Mouse (Mus musculus) heart, adult 2 months (tissue): ENCODE data around the gene Ndn. TPM values are rescaled to one million over a fixed set of nuclear protein-coding genes. Genes with fewer than 3 reads are reported as not detected.
A peak's percentile ranks its signal among the peaks of the same experiment; 100 is the strongest.

Experiments used
- DNase-seq, 2 experiments: peaks; one replicate each; pipeline ENCODE4 v3.0.0; 2021
- H3K27ac ChIP-seq: fragments of 200-600 bp; 2 replicates; pipeline ENCODE4 v1.8.1; 2022
- H3K27me3 ChIP-seq: fragments of 200-500 bp; 2 replicates; pipeline ENCODE4 v1.6.1; 2012; ENCODE audit warnings: mild to moderate bottlenecking, low read length, inconsistent platforms, mixed read lengths; ENCODE audit not compliant: control insufficient read depth, insufficient read depth
- H3K36me3 ChIP-seq: fragments of 200-500 bp; 2 replicates; pipeline ENCODE4 v1.6.1; 2012; ENCODE audit warnings: low read length, inconsistent platforms; ENCODE audit not compliant: control insufficient read depth, insufficient read depth
- H3K4me1 ChIP-seq: fragments of 200-500 bp; 2 replicates; pipeline ENCODE4 v1.6.1; 2011; ENCODE audit warnings: low read length; ENCODE audit not compliant: control insufficient read depth, insufficient read depth
- H3K4me3 ChIP-seq: fragments of 200-600 bp; 2 replicates; pipeline ENCODE4 v1.8.1; 2022
- H3K79me2 ChIP-seq: fragments of 200-500 bp; replicated peaks from 2 replicates; pipeline ENCODE4 v1.6.1; 2012; ENCODE audit warnings: mild to moderate bottlenecking, inconsistent platforms, low read length, moderate library complexity, mixed read lengths; ENCODE audit not compliant: control insufficient read depth, insufficient read depth
- H3K9ac ChIP-seq: fragments of 200-500 bp; 2 replicates; pipeline ENCODE4 v1.6.1; 2012; ENCODE audit warnings: low read depth, mild to moderate bottlenecking, control low read depth, inconsistent platforms, low read length, mixed read lengths
- CTCF ChIP-seq: fragments of 200-600 bp; IDR thresholded peaks from 2 replicates; pipeline ENCODE4 v1.8.1; 2022; ENCODE audit warnings: antibody characterized with exemption, mild to moderate bottlenecking, moderate library complexity
- EP300 ChIP-seq: fragments of 200-500 bp; IDR thresholded peaks from 2 replicates; pipeline ENCODE4 v1.6.1; 2011; ENCODE audit warnings: low read depth, low read length, control low read depth; ENCODE audit not compliant: insufficient read depth
- POLR2A ChIP-seq: fragments of 200-500 bp; IDR thresholded peaks from 2 replicates; pipeline ENCODE4 v1.6.1; 2011; ENCODE audit warnings: mild to moderate bottlenecking, low read depth, low read length, control low read depth; ENCODE audit not compliant: insufficient read depth
- WGBS: fragments of 180-500 bp; shearing (Covaris S2); methylation state at CpG from one replicate; pipeline ENCODE4 v1.1.7; 2018; 5-methylcytosine and 5-hydroxymethylcytosine counted together
- intact Hi-C: fragments of 180-260 bp; cut with DNase I; formaldehyde crosslinking; loops from one replicate; pipeline ENCODE4 v1.15.1; 2025
- polyA plus RNA-seq: library from polyadenylated mRNA; depleted of rRNA; stranded (reverse); fragments of >200 nt; gene quantifications from 2 replicates; pipeline ENCODE4 v1.2.3, GENCODE M21; 2012; rRNA removed
- total RNA-seq, 2 experiments: library from RNA; stranded (reverse); gene quantifications; 2 replicates each; pipeline ENCODE4 v1.2.3; 2021

Ndn gene
- total and polyA plus RNA-seq, 3 experiments: 4.4 to 5.3 (median 4.7) TPM

GRCm38 (mm10) chr7:62377313-62377712 lies 30.9 kb downstream of the Ndn start:
- peaks cover 1% of the 10 kb centered on the region; the same call in 1 of the 2 replicates for H3K27me3 ChIP-seq
- no peak overlapping the region for H3K4me3 ChIP-seq
- intact Hi-C loops: no loop called here
- H3K4me1 ChIP-seq: no peaks in the 10 kb centered on the region
- no peaks in the 10 kb centered on the region for H3K79me2 ChIP-seq
- no peaks in the 10 kb centered on the region for H3K36me3 ChIP-seq
- DNase-seq: peak in 1 of 2 experiments; percentile 17
- TF ChIP-seq POLR2A (no peak), CTCF (no peak)
- WGBS: 32% methylated on average over 14 of the region's 14 CpGs
- H3K9ac ChIP-seq: no peak overlapping the region
- no peak overlapping the region for H3K27ac ChIP-seq

DNA sequence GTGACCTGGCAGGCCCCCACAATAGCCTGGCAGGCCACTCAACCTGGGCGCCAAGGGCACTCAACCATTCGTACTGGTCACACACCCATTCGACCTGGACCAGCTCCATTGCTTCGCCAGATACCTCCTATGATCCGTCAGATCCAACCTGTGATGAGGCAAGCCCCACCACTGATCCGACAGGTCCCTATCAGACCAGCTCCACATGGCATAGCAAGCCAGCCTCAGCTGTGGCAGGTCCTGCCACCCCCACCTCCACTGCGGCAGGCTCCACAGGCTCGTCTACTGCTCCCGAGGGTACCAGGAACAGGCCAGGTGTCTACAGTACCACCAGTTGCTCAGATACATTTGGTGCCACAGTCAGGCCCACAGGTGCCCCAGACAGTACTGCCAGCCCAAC lies 32.2 kb downstream of the Ndn start:
- intact Hi-C loops: no loop called here
- H3K27me3 ChIP-seq: peaks cover 1% of the 10 kb centered on the region; the same call in 1 of the 2 replicates
- H3K79me2 ChIP-seq: no peaks in the 10 kb centered on the region
- H3K9ac ChIP-seq: no peak overlapping the region
- no peaks in the 10 kb centered on the region for H3K36me3 ChIP-seq
- TF ChIP-seq CTCF: no peak
- TF ChIP-seq EP300: no peak
- no peak for TF ChIP-seq POLR2A
- H3K4me1 ChIP-seq: no peaks in the 10 kb centered on the region
- DNase-seq: no peak
- H3K4me3 ChIP-seq: no peak overlapping the region
- 88% methylated on average over 9 of the region's 9 CpGs for WGBS
- H3K27ac ChIP-seq: no peak overlapping the region

GRCm38 (mm10) chr7:62382391-62382790 lies 36.0 kb downstream of the Ndn start:
- H3K36me3 ChIP-seq: no peaks in the 10 kb centered on the region
- TF ChIP-seq POLR2A (no peak), CTCF (peak; percentile 80), EP300 (no peak)
- H3K4me3 ChIP-seq: no peak overlapping the region
- H3K4me1 ChIP-seq: no peaks in the 10 kb centered on the region
- no peaks in the 10 kb centered on the region for H3K79me2 ChIP-seq
- 10% methylated on average over 2 of the region's 2 CpGs for WGBS
- no peak overlapping the region for H3K9ac ChIP-seq
- no peak overlapping the region for H3K27ac ChIP-seq
- intact Hi-C loops: loop anchor here (2.0 kb wide), 1 partner anchor 154 kb away; no protein-coding TSS in a partner anchor
- DNase-seq: no peak
- H3K27me3 ChIP-seq: no peaks in the 10 kb centered on the region

- Histone ChIP-seq H3K79me2 (no peaks in the 10 kb centered on the region), H3K9ac (no peak overlapping the region), H3K4me3 (no peak overlapping the region), H3K36me3 (no peaks in the 10 kb centered on the region), H3K27ac (no peak overlapping the region), H3K4me1 (no peaks in the 10 kb centered on the region), H3K27me3 (no peaks in the 10 kb centered on the region)
- no peak for TF ChIP-seq EP300
- peak; percentile 51 for TF ChIP-seq CTCF
- DNase-seq: no peak
- WGBS: 35% methylated on average over 4 of the region's 4 CpGs
- intact Hi-C loops: no loop called here
Observed at GRCm38 (mm10) chr7:62388291-62388690, 41.9 kb downstream of the Ndn start.

DNA sequence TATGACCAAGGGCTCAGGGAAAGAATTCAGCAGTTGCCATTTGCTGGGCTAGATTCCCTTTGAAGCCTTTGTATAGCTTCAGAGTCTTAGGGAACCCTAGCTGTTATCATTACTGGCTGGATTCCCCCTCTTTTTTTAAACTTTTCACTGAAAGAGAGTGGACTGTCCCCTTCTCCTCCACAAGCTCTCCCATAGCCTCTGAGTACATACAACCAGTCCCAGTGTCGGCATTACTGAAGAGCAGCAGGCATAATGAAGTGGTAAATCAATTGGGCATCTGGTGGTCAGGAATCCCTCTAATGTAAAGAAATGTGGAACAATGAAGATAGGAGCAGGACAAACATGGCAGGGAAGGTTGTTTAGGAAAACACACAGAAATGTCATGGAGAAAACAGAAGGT lies 45.8 kb downstream of the Ndn start:
- no peak overlapping the region for H3K27ac ChIP-seq
- no peaks in the 10 kb centered on the region for H3K27me3 ChIP-seq
- no peaks in the 10 kb centered on the region for H3K36me3 ChIP-seq
- no peak for DNase-seq
- no peak overlapping the region for H3K9ac ChIP-seq
- no peaks in the 10 kb centered on the region for H3K4me1 ChIP-seq
- intact Hi-C loops: no loop called here
- TF ChIP-seq POLR2A (no peak), EP300 (no peak), CTCF (no peak)
- 38% methylated on average over 1 of the region's 1 CpGs for WGBS
- no peaks in the 10 kb centered on the region for H3K79me2 ChIP-seq
- no peak overlapping the region for H3K4me3 ChIP-seq

Other genes starting within 250 kb of the Ndn start
- not detected for gene Magel2, start 30.4 kb downstream of the Ndn start, total RNA-seq
- gene Magel2, start 30.4 kb downstream of the Ndn start, polyA plus RNA-seq: 0.02 TPM in 1 of 2 replicates, not detected in the other
- gene Mkrn3, start 73.6 kb downstream of the Ndn start, total RNA-seq: under 1 TPM; 0.23 to 0.30 TPM
- 0.27 and 0.53 TPM in 2 replicates for gene Mkrn3, start 73.6 kb downstream of the Ndn start, polyA plus RNA-seq
- 1 to 10 TPM in 1 of 2 experiments, under 1 TPM in 1; 0.91 to 1.0 TPM for gene Peg12, start 117.9 kb downstream of the Ndn start, total RNA-seq
- 0.25 and 0.50 TPM in 2 replicates for gene Peg12, start 117.9 kb downstream of the Ndn start, polyA plus RNA-seq